Mouse (Mus musculus): ENCODE results near the gene Olfr384.
"Not testable (repeated sequence)": the region's sequence is repeated elsewhere in the genome, so short reads cannot be mapped to it uniquely, and the experiment has no call there.

Olfr384 gene

DNA sequence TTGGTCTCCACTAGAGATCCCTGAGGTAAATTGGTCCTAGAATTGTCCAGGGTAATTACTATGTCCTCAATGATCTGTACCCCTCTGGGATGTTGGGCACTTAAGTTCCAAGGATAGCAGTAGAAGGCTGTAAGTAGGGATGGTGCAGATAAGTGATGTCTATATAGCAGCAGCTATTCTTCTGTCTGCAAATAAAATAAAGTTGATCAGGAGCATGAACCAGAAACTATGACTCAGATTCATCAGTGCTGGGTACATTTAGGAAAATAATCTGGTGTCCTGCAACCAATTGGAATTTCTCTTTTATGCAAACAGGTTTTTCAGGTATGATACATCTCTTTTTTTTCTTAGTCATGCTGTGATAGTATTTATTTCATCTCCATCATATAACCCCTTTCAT lies at the start of gene Olfr384:
Gene Olfr384, plus strand, starts transcription at position 301 of the 400 bp plus-strand sequence.
- no peak for DNase-seq (ENCODE audit: low read depth in 1 of 2, low spot score in 2 of 2)

- DNase-seq (ENCODE audit: low read depth in 1 of 2, low spot score in 2 of 2): no peak
Measured at GRCm38 (mm10) chr11:73579871-73580270, 18.5 kb upstream of the Olfr384 start.

DNA sequence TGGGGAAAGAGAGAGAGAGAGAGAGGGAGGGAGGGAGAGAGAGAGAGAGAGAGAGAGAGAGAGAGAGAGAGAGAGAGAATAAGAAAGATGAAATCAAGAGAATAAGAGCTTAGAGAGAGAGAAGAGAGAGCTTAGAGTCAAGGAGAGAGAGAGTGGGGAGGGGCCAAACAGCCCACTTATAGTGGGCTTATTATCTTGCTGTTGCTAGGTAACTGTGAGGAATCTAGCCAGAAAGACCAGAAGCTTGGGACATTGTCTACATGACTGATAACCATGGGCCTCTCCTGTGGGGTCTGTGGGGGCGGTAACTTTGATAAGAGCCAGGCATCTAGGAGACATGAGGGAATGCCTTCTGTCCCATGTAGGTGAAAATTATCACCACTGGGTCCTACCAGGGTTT lies 15.2 kb upstream of the Olfr384 start:
- DNase-seq (ENCODE audit: low read depth in 1 of 2, low spot score in 2 of 2): not testable (repeated sequence)

- no peak for DNase-seq (ENCODE audit: low read depth in 1 of 2, low spot score in 2 of 2)
Measured at GRCm38 (mm10) chr11:73592908-73593307, 5.5 kb upstream of the Olfr384 start, which contains the start of gene Olfr385. TSS of gene Olfr385 (minus strand) at chr11:73593008.
